Mouse (Mus musculus): ENCODE results near the gene Hsf4. TPM values are rescaled to one million over a fixed set of nuclear protein-coding genes. Genes with fewer than 3 reads are reported as not detected.

Hsf4 gene
- polyA plus RNA-seq, 1 experiment from 2014 or later = not detected

- Histone ChIP-seq H3K27ac (ENCODE audit: low read depth) (peak overlapping the region; percentile 77; the same call in 1 of the 2 replicates), H3K4me3 (ENCODE audit: low read depth, low read length) (no peak overlapping the region), H3K36me3 (ENCODE audit: control insufficient read depth, insufficient read depth, low read length) (peaks cover 65% of the 10 kb centered on the region), H3K9me3 (ENCODE audit: control insufficient read depth, low read length) (no peaks in the 10 kb centered on the region), H3K4me2 (ENCODE audit: low read length) (no peak overlapping the region), H3K4me1 (replicated peaks; ENCODE audit: control insufficient read depth, insufficient read depth, low read length) (peaks cover 15% of the 10 kb centered on the region), H3K9ac (ENCODE audit: low read length) (no peak overlapping the region), H3K27me3 (replicated peaks; ENCODE audit: control insufficient read depth, insufficient read depth, low read length) (no peaks in the 10 kb centered on the region)
- ATAC-seq (replicated peaks; ENCODE audit: low FRiP score, low TSS enrichment, low read depth) (no peak; the same call in 1 of the 2 replicates), DNase-seq (ENCODE audit: low spot score) (no peak)
- 62% methylated on average over 9 of the region's 9 CpGs for WGBS
These were observed 35.0 kb downstream of the Hsf4 start for GRCm38 (mm10) chr8:105304325-105305210.

DNA sequence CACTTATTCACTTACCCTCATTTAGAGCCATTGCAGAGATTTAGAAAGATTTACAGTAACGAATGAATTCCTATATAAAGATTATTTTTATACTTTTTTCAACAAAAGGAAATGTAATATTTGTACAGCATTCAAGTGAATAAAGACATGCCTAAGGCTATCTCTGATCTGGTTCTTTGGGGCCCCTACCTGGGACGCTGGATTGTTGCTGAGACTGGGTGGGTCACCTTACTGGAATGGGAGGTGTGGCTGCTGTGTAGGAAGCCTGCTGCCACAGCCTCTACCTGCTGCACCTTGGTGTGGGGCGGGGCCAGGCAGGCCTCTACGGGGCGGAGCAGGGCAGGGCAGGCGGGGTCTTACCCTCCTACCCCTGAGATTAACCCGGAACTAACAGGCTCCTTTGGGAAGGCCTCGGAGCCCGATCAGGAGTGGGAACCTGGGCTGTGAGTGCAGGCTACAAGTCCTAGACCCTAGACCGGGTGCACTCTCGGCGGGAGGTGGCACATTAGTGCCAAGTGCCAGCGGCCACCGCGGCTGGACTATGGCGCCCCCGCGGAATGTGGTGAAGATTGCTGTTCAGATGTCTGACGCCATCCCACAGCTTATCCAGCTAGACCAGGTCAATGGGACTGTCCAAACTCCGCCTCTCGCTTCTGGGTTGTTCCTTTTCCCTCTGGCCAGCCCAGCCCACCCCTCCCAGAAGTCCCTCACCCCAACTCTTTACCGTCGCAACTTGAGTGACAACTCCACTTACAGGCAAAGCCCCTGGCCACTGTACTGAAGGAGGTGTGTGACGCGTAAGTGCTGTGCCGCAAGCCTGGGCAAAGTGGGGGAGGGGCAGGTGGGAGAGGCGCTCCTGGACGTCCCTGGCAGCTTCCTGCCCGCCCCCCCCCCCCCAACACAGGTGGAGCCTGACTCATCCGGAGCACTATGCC lies 35.9 kb downstream of the Hsf4 start, which contains the start of gene Elmo3:
Elmo3 (plus strand) TSS at position 391 of the 935 bp plus-strand sequence.
- peak; percentile 90 for ATAC-seq (replicated peaks; ENCODE audit: low FRiP score, low TSS enrichment, low read depth)
- H3K4me2 ChIP-seq (ENCODE audit: low read length) = peak within 1 kb of the TSS; percentile 63
- peak; percentile 88 for DNase-seq (ENCODE audit: low spot score)
- peak within 1 kb of the TSS; percentile 77 for H3K27ac ChIP-seq (ENCODE audit: low read depth)
- H3K4me3 ChIP-seq (ENCODE audit: low read depth, low read length) = peak within 1 kb of the TSS; percentile 40
- 5% methylated on average over 30 of the region's 30 CpGs for WGBS
- no peaks in the 10 kb centered on the region for H3K27me3 ChIP-seq (replicated peaks; ENCODE audit: control insufficient read depth, insufficient read depth, low read length)
- peaks cover 15% of the 10 kb centered on the region for H3K4me1 ChIP-seq (replicated peaks; ENCODE audit: control insufficient read depth, insufficient read depth, low read length)
- no peaks in the 10 kb centered on the region for H3K9me3 ChIP-seq (ENCODE audit: control insufficient read depth, low read length)
- peak within 1 kb of the TSS; percentile 53 for H3K9ac ChIP-seq (ENCODE audit: low read length)
- H3K36me3 ChIP-seq (ENCODE audit: control insufficient read depth, insufficient read depth, low read length) = peaks cover 56% of the 10 kb centered on the region

GRCm38 (mm10) chr8:105306146-105306691 lies 36.6 kb downstream of the Hsf4 start:
- peak; percentile 16; the same call in 1 of the 2 replicates for ATAC-seq (replicated peaks; ENCODE audit: low FRiP score, low TSS enrichment, low read depth)
- peak overlapping the region; percentile 63 for H3K4me2 ChIP-seq (ENCODE audit: low read length)
- peak overlapping the region; percentile 53; the same call in 1 of the 2 replicates for H3K9ac ChIP-seq (ENCODE audit: low read length)
- peak overlapping the region; percentile 40 for H3K4me3 ChIP-seq (ENCODE audit: low read depth, low read length)
- DNase-seq (ENCODE audit: low spot score) = no peak
- no peaks in the 10 kb centered on the region for H3K9me3 ChIP-seq (ENCODE audit: control insufficient read depth, low read length)
- 26% methylated on average over 5 of the region's 5 CpGs for WGBS
- no peaks in the 10 kb centered on the region for H3K27me3 ChIP-seq (replicated peaks; ENCODE audit: control insufficient read depth, insufficient read depth, low read length)
- H3K4me1 ChIP-seq (replicated peaks; ENCODE audit: control insufficient read depth, insufficient read depth, low read length) = peaks cover 15% of the 10 kb centered on the region
- peaks cover 49% of the 10 kb centered on the region for H3K36me3 ChIP-seq (ENCODE audit: control insufficient read depth, insufficient read depth, low read length)
- H3K27ac ChIP-seq (ENCODE audit: low read depth) = 0 out of 2 replicates have a peak overlapping the region, but pooled peaks have one; percentile 18

DNA sequence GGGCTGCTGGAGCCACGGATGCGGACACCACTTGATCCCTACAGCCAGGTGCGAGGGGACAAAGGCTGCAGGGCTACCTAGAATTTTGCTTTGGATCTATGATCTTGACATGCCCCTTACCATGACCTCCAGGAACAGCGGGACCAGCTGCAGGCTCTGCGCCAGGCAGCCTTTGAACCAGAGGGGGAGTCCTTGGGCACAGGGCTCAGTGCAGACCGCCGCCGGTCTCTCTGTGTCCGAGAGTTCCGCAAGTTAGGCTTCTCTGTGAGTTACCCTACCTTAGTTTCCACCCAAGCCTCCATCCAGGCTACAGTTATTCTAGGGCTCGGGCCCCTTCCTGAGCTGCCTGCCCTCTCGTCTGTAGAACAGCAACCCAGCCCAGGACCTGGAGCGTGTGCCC lies 38.1 kb downstream of the Hsf4 start:
- H3K9me3 ChIP-seq (ENCODE audit: control insufficient read depth, low read length) = no peaks in the 10 kb centered on the region
- no peak for DNase-seq (ENCODE audit: low spot score)
- no peak overlapping the region for H3K4me2 ChIP-seq (ENCODE audit: low read length)
- peaks cover 47% of the 10 kb centered on the region for H3K36me3 ChIP-seq (ENCODE audit: control insufficient read depth, insufficient read depth, low read length)
- H3K27ac ChIP-seq (ENCODE audit: low read depth) = no peak overlapping the region
- H3K4me1 ChIP-seq (replicated peaks; ENCODE audit: control insufficient read depth, insufficient read depth, low read length) = peaks cover 15% of the 10 kb centered on the region
- no peak overlapping the region for H3K9ac ChIP-seq (ENCODE audit: low read length)
- 96% methylated on average over 13 of the region's 13 CpGs for WGBS
- no peak for ATAC-seq (replicated peaks; ENCODE audit: low FRiP score, low TSS enrichment, low read depth)
- H3K4me3 ChIP-seq (ENCODE audit: low read depth, low read length) = no peak overlapping the region
- no peaks in the 10 kb centered on the region for H3K27me3 ChIP-seq (replicated peaks; ENCODE audit: control insufficient read depth, insufficient read depth, low read length)

DNA sequence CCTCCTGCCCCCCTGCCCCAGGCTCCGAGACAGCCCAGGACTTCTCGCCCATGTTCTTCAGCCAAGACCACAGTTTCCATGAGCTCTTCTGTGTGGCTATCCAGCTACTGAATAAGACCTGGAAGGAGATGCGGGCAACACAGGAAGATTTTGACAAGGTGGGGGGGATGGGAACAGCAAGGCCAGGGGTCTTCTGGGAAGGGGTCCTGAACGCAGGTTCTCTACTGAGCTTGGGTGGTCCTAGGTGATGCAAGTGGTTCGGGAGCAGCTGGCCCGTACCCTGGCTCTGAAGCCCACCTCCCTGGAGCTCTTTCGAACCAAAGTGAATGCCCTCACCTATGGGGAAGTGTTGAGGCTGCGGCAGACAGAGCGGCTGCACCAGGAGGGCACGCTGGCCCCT lies 38.8 kb downstream of the Hsf4 start:
- no peak overlapping the region for H3K4me2 ChIP-seq (ENCODE audit: low read length)
- H3K9me3 ChIP-seq (ENCODE audit: control insufficient read depth, low read length) = no peaks in the 10 kb centered on the region
- ATAC-seq (replicated peaks; ENCODE audit: low FRiP score, low TSS enrichment, low read depth) (no peak), DNase-seq (ENCODE audit: low spot score) (no peak)
- H3K27ac ChIP-seq (ENCODE audit: low read depth) = no peak overlapping the region
- peaks cover 48% of the 10 kb centered on the region for H3K36me3 ChIP-seq (ENCODE audit: control insufficient read depth, insufficient read depth, low read length)
- no peaks in the 10 kb centered on the region for H3K27me3 ChIP-seq (replicated peaks; ENCODE audit: control insufficient read depth, insufficient read depth, low read length)
- 94% methylated on average over 10 of the region's 10 CpGs for WGBS
- peaks cover 15% of the 10 kb centered on the region for H3K4me1 ChIP-seq (replicated peaks; ENCODE audit: control insufficient read depth, insufficient read depth, low read length)
- no peak overlapping the region for H3K9ac ChIP-seq (ENCODE audit: low read length)
- H3K4me3 ChIP-seq (ENCODE audit: low read depth, low read length) = no peak overlapping the region

DNA sequence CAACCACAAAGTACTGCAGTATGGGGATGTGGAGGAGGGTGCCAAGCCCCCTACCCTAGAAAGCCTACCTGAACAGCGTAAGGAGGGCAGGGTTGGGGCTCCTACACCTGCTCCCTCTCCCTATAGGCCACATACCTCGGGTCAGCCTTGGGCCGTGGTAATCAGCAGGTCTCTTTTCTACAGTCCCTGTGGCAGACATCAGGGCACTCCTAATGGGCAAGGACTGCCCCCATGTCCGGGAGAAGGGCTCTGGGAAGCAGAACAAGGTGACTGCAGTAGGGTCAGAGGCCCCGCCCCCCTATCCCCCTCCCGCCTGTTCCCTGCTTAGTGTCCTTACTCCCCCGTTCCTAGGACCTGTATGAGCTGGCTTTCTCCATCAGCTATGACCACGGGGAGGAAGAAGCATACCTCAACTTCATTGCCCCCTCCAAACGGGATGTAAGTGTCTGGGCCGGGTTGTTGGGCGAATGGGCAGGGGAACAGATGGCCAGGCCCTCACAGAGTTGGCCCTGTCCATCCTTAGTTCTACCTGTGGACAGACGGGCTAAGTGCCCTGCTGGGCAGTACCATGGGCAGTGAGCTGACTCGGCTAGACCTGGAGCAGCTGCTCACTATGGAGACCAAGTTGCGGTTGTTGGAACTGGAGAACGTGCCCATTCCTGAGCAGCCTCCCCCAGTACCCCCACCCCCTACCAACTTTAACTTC lies 39.7 kb downstream of the Hsf4 start:
- 83% methylated on average over 15 of the region's 15 CpGs for WGBS
- DNase-seq (ENCODE audit: low spot score) = no peak
- ATAC-seq (replicated peaks; ENCODE audit: low FRiP score, low TSS enrichment, low read depth) = no peak

GRCm38 (mm10) chr8:105310118-105310517 lies 40.5 kb downstream of the Hsf4 start:
- H3K4me2 ChIP-seq (ENCODE audit: low read length) = no peak overlapping the region
- 84% methylated on average over 8 of the region's 8 CpGs for WGBS
- no peak overlapping the region for H3K27ac ChIP-seq (ENCODE audit: low read depth)
- H3K36me3 ChIP-seq (ENCODE audit: control insufficient read depth, insufficient read depth, low read length) = peaks cover 52% of the 10 kb centered on the region
- no peak overlapping the region for H3K4me3 ChIP-seq (ENCODE audit: low read depth, low read length)
- DNase-seq (ENCODE audit: low spot score) = no peak
- no peaks in the 10 kb centered on the region for H3K27me3 ChIP-seq (replicated peaks; ENCODE audit: control insufficient read depth, insufficient read depth, low read length)
- H3K9ac ChIP-seq (ENCODE audit: low read length) = no peak overlapping the region
- no peaks in the 10 kb centered on the region for H3K9me3 ChIP-seq (ENCODE audit: control insufficient read depth, low read length)
- no peak for ATAC-seq (replicated peaks; ENCODE audit: low FRiP score, low TSS enrichment, low read depth)
- H3K4me1 ChIP-seq (replicated peaks; ENCODE audit: control insufficient read depth, insufficient read depth, low read length) = peaks cover 8% of the 10 kb centered on the region

More for the DNA sequence above, 39.7 kb downstream of the Hsf4 start:
- no peak overlapping the region for H3K4me3 ChIP-seq (ENCODE audit: low read depth, low read length)
- H3K27ac ChIP-seq (ENCODE audit: low read depth) = no peak overlapping the region
- H3K4me2 ChIP-seq (ENCODE audit: low read length) = no peak overlapping the region
- H3K4me1 ChIP-seq (replicated peaks; ENCODE audit: control insufficient read depth, insufficient read depth, low read length) = peaks cover 14% of the 10 kb centered on the region
- H3K9me3 ChIP-seq (ENCODE audit: control insufficient read depth, low read length) = no peaks in the 10 kb centered on the region
- H3K27me3 ChIP-seq (replicated peaks; ENCODE audit: control insufficient read depth, insufficient read depth, low read length) = no peaks in the 10 kb centered on the region
- peaks cover 48% of the 10 kb centered on the region for H3K36me3 ChIP-seq (ENCODE audit: control insufficient read depth, insufficient read depth, low read length)
- no peak overlapping the region for H3K9ac ChIP-seq (ENCODE audit: low read length)

DNA sequence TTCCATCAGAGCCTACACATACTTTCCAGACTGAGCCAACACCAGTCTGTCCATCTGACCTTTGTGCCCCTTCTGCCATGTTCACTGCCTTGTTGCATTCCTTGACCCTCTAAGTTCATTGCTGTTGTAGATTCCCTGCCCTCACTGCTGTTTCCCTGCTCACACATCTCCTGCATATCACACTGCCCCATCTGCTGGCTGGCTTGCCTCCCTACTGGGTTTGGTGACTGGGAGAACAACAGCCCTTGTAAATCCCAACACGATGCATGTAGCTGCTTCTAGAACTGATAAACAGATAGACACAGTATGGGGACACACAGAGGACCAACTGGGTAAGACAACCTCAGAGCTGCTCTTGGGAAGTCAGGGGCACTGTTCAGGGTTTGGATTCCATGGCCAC lies 42.1 kb downstream of the Hsf4 start:
- Histone ChIP-seq H3K36me3 (ENCODE audit: control insufficient read depth, insufficient read depth, low read length) (peaks cover 68% of the 10 kb centered on the region), H3K9ac (ENCODE audit: low read length) (no peak overlapping the region), H3K27me3 (replicated peaks; ENCODE audit: control insufficient read depth, insufficient read depth, low read length) (no peaks in the 10 kb centered on the region), H3K9me3 (ENCODE audit: control insufficient read depth, low read length) (no peaks in the 10 kb centered on the region), H3K4me1 (replicated peaks; ENCODE audit: control insufficient read depth, insufficient read depth, low read length) (no peaks in the 10 kb centered on the region), H3K4me2 (ENCODE audit: low read length) (no peak overlapping the region), H3K27ac (ENCODE audit: low read depth) (no peak overlapping the region), H3K4me3 (ENCODE audit: low read depth, low read length) (no peak overlapping the region)
- ATAC-seq (replicated peaks; ENCODE audit: low FRiP score, low TSS enrichment, low read depth) (no peak), DNase-seq (ENCODE audit: low spot score) (no peak)
- 81% methylated on average over 1 of the region's 1 CpGs for WGBS

Measured in intestine, embryonic 14.5 days (tissue).